Mouse (Mus musculus): Measurements from ENCODE around the gene Iqgap1.

Iqgap1 gene

DNA sequence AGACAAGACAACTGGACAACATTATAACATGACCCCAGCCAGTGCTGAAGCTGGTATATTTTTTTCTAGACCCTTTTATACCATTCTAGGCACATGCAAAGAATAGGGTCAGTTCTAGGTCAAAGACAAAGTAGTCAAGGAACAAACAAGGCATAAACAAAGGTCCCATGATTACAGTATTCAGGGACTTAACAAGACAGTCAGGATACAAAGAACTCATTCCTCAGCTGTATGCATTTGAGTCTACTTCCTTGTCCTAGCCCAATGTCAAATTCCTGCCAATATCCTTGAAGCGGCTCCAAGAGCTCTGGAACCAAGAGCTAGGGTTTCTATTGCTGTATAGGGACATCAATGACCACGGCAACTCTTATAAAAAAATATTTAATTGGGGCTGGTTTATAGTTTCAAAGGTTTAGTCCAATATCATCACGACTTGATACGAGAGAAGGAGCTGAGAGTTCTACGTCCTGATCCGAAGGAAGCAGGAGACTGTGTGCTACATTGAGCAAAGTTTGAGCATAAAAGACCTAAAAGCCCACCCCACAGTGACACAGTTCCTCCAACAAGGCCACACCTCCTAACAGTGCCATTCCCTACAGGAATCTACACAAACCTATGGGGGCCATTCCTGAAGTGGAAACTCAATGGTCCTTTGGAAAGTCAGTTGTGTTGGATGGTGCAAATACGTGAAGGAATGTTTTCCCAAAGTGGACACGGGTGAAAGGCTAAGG lies 18.3 kb upstream of the Iqgap1 start:
- no peak for DNase-seq (ENCODE audit: low read depth)

DNA sequence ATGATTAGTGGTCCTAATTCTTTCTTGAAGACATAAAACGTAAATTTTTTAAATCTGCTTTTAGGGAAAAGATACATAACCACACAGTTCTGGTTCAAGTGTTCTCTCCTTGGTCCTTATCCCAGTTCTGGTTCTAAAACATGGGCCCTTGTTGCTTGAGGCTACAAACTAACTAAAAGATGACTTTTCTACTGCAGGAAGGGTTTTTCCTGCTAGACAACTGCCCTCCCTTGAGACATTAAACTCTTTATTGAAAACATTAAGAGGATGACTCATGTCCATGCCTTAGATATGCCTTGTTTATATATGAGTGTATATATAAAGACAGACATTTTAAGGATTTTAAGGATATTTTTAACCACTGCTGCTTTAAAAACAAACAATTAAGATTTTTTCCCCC lies 17.4 kb upstream of the Iqgap1 start:
- DNase-seq (ENCODE audit: low read depth) = no peak

DNA sequence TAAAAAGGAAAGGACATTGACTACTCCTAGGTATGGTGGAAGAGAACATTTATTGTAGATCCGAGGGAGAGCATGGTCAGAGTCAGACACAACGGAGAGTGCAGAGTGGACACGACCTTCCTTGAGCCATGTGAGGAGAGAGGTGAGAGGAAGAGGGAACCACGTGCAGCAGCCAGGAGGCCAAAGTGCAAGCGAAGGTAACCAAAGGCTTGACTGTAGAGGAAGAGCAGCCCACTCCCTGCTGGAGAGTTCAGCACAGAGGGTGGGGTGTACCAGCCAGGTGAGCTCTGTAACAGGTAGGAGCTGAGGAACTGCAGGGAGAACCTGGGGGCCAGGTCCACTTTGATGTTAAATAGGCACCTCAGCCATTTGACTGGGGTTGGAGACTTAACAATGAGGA lies 16.4 kb upstream of the Iqgap1 start:
- no peak for DNase-seq (ENCODE audit: low read depth)

DNA sequence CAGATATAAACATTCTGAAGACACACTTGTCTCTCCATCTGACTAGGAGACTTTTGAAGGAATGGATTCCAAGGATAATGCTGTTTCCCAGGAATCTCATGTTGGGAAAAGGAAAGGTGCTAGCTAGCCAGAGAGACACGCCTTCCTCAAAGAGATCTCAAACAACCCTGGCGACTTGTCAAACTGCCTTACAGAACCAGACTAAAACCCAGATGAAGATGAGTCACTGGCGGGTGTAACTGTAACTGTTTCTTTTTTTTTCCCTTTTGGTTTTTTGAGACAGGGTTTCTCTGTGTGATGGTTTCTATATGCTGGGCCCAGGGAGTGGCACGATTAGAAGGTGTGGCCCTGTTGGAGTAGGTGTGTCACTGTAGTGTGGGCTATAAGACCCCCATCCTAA lies 15.2 kb upstream of the Iqgap1 start:
- no peak for DNase-seq (ENCODE audit: low read depth)

DNA sequence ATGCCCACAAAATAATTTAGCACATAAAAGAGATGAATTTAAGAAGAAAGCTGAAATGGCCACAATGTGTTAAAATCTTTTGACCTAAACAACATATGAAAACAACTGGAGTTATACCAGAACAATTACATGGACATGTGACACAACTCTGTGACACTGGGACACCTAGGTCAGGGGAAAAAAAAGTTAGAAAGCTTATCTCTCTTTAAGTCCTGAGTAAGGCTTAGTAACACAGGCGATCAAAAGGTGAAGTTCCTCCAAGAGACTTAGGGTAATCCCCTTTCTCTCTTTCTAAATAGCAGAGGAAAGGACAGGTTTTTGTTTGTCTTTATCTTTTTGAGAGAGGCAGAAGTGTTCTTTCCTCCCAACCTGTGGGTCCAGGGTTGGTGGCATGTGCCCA lies 14.5 kb upstream of the Iqgap1 start:
- DNase-seq (ENCODE audit: low read depth) = peak; percentile 52

DNA sequence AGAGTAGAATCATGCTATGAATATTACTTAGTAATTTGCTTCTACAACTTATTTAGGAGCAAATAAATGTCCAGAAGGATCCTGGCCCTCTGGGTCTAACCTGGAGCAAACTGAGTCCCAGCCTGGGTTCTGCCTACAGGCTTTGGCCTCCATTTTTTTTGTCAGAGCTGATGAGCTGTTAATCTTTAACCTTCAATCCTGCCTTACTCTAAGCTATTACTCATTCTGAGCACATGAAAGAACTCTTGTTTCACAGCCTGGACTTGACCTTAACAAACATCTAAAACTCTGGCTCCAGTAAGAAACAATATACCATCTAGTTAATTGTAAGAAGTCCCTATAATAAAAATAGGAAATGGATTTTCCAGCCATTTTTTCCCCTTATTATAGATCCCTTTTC lies 14.0 kb upstream of the Iqgap1 start:
- DNase-seq (ENCODE audit: low read depth) = no peak

DNA sequence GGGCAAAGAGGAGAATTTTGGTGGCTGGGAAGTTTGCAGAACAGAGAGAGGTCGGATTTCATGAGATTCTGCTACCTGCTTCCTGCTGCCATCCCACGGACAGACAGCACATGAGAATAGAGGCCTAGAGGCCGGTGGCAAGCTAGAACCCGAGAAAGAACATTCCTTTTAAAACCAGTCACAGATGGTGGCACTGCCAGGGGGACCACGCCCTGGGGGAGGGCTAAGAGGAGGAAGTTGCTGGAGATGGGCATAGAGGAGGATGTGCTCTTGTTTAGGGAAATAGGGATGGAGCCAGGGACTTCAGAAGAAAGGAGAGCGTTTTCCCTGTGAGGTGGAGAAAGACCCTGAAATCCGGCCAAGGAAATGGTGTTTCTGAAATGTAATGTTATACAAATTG lies 12.5 kb upstream of the Iqgap1 start:
- DNase-seq (ENCODE audit: low read depth) = no peak

DNA sequence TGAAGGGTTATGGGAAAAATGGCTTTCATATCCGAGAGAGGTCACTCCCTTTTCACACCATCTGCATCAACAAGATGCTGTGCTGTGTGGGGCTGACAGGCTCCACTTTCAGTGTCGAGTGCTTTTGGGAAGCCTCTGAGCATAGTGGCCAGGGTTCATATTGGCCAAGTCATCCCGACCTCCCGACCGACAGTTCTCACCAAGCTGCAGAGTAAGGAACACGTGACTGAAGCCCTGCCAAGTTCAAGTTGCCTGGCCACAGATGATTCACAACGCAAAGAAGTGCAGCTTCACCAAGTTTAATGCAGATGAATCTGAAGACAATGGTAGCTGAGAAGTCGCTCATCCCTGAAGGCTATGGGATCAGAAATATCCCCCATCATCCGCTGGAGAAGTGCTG lies 12.0 kb upstream of the Iqgap1 start:
- no peak for DNase-seq (ENCODE audit: low read depth)

DNA sequence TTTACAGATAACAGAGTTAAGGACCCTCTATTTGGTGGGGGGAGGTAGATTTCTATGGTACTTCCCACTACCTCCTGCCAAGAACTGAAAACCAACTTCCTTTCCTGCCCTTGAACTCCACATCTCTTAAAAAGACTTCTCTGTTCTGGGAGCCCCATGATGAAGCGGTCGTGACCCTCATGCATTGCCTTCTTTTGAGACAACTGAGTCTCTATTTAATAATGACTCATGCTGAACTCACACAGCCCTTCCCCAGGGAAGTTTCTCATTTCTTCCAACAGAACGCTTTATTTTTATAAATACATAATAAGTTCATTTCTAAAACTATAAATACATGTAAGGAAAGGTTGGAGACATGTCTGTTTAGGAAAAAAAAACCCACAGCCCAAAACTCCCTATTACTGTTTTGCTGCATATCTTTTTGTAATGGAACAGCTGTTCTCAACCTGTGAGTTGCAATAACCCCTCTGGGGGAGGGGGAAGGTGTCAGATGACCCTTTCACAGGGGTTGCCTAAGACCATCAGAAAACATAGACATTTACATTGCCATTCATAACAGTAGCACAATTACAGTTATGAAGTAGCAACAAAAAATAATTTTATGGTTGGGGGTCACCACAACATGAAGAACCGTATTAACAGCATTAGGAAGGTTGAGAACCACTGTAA lies 10.3 kb upstream of the Iqgap1 start:
- no peak for DNase-seq (ENCODE audit: low read depth)

DNA sequence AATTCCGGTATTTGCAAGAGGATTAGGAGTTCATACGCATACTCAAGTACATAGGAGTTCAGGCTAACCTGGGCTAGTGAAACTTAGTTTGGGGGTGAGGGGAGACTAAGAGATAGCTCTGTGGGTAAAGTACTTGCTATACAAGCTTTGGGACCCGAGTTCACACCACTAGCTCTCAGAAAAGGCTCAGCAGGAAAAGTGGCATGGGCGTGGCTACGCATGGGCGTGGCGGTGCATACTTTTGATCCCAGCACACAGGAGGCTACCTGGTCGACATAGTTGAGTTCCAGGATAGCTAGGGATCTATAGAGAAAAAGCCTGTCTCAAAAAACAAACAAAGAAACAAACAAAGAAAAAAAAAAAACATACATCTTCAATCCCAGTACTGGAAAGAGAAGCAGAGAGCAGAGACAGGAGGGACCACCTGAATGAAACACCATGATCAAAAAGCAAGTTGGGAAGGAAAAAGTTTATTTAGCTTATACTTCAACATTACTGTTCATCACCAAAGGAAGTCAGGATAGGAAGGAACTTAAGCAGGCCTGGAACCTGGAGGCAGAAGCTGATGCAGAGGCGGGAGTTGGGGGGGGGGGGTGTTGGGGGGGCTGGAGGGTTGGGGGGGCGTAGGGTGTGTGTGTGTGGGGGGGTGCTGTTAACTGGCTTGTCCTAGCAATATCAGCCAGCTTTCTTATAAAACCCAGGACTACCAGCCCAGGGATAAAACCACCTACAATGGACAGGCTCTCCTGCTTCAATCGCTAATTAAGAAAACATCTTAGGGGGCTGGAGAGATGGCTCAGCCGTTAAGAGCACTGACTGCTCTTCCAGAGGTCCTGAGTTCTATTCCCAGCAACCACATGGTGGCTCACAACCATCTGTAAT lies 8.1 kb upstream of the Iqgap1 start:
- DNase-seq (ENCODE audit: low read depth) = peak; percentile 36

DNA sequence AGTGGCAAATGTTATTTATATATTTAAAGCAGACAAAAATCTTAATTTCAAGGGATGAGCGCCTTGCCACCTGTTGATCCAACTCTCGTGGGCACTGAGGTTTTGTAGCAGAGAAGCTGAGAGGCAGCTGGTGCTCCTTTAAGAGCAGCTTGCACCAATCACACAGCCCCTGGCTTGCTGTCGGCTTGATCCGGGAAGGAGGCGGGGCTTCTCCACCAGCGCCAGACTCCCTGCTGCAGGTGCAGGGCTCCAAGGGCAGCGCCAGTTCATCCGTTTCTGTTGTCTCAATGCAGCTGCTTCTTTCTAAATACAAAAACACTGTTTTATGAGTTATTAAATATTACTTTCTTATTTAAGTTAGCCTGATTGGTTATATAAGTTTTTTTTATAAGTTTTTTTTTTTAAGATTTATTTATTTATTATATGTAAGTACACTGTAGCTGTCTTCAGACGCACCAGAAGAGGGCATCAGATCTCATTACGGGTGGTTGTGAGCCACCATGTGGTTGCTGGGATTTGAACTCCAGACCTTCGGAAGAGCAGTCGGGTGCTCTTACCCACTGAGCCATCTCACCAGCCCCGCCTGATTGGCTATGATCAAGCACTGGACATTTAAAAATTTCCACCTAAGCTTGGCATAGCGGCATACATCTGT lies 7.3 kb upstream of the Iqgap1 start:
- DNase-seq (ENCODE audit: low read depth) = peak; percentile 84

DNA sequence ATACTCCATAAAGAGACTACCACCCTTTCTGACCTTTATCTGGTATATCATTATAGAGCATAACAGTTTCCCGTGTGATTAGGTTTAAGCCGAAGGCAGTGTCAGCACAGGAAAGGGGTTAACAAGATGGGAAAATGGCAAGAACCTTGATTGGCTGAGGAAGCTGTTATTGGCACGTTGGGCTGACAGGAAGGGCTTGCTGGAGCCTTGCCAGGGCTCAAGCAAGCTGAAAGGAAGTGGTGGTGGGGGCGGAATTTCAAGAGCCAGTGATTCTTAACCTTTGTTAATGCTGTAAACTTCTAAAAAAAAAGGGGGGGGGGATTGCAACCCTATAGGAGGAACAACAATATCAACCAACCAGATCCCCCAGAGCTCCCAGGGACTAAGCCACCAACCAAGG lies 6.4 kb upstream of the Iqgap1 start:
- DNase-seq (ENCODE audit: low read depth) = peak; percentile 88

DNA sequence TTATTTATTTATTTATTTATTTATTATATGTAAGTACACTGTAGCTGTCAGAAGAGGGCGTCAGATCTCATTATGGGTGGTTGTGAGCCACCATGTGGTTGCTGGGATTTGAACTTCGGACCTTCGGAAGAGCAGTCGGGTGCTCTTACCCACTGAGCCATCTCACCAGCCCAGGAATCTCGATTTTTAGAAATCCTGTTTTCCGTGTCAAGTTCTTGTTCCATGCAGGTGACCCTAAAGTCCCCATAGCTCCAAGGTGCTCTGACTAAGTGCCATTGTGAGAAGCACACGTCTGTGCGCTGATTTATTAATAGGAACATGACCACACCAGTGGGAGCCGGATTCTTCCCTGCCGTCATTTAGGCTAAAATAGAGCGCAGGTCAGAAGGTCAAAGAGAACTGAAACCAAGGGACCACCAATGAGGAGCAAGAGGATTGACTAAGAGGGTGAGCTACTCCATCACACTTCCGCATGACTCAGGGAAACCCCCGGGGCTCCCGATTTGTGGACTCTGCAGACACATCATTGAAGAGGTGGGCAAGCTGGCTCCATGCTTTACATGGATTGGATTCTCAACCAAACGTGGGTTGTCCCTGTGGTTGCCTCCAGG lies 4.5 kb upstream of the Iqgap1 start:
- no peak for DNase-seq (ENCODE audit: low read depth)

DNA sequence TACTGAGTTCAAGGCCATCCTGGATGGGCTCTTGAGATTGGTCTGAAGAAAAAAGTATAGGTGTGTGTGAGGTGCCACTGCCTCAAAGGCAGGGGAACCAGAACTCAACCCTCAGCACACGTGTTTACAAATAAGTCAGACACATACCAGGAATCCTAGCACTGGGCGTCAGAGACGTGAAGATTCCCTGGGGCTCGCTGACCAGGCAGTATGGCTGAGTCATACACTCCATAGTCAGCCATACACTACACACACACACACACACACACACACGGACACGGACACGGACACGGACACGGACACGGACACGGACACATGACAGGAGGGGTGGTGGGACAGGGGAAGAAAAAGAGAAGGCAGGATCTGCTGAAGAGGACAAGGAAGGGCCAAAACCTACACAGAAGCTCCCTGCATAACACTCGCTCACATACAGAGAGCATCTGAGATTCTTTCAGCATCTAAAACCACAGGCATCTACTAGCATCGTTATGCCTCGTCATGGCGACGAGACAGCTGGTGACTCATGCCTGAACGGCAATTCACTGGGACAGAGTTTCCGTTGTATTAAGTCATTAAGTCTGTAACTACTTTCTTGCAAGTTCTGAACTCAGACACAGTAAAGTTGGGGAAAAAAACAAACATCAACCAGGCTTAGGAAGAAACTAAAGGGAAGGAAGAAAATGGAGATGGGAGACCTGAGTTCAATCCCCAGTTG lies 2.5 kb upstream of the Iqgap1 start:
- DNase-seq (ENCODE audit: low read depth) = peak; percentile 78

DNA sequence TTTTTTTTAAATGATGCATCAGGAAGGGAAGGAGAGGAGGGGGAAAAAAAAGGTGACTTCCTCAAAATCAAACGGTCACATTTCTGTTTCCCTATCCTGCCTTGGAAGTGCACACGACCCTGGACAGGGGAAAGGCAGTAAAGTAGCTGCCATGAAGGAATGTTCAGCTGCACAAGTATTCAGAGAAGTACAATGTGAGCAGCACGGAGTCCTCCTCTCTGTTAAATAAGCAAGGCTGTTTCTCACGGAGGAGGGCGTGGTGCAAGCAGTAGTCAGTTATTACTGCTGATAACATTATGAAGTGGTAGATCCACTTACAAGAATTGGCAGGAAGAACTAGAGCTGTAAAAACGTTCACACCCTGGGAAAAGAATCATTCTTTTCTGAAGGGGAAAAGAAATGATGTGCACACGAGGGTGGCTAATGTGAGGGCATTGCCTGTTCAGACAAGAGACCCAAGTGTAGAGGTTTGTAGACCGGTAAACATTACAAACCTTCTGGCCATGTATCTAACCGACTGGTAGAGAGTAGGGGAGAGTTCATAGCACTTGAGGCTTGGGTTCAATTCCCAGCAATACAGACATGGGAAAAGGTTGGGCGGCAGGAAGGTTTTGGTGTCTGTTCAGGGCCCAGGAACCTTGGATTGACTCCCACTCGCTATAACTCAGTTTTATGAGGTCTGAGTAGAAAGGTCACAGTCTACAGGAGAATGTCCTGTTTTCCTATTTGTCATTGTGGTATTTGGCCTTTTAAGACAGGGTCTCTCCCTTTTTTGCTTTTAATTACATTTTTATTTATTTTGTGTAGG lies 1.7 kb downstream of the Iqgap1 start:
- DNase-seq (ENCODE audit: low read depth) = no peak

DNA sequence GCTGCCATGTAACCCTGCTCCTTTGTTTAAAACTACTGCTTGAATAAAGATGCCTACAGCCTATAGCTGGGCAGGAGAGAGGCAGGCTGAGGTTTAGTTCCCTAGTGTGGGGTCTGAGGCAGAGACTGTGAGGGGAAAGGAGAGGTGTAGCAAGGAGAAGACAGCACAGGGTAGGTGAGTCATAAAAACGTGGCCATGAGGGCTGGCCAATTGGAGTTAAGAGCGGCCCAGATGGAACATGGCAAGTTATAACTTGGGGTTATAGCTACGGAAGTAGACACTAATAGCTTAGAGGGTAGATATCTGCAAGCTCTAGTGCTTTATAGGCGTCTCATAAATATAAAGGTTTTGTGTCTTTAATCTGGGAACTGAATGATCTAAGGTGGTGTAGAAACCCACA lies 2.5 kb downstream of the Iqgap1 start:
- no peak for DNase-seq (ENCODE audit: low read depth)

DNA sequence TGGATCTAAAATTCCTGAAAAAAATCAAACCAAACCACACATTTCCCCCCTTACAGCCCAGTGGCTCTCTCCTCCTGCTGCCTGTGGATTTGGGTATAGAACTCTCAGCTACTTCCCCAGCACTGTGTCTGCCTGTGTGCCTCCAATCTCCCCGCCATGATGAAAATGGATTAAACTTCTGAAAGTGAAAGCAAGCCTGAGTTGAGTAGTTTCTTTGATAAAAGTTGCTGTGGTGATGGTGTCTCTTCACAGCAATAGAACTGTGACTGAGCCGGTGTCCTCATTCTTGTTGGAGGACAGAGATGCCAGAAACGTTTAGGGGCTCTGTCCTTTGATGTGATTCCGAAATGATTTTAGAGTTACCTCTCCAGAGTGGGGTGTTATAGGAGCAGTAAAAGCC lies 4.9 kb downstream of the Iqgap1 start:
- peak; percentile 49 for DNase-seq (ENCODE audit: low read depth)

DNA sequence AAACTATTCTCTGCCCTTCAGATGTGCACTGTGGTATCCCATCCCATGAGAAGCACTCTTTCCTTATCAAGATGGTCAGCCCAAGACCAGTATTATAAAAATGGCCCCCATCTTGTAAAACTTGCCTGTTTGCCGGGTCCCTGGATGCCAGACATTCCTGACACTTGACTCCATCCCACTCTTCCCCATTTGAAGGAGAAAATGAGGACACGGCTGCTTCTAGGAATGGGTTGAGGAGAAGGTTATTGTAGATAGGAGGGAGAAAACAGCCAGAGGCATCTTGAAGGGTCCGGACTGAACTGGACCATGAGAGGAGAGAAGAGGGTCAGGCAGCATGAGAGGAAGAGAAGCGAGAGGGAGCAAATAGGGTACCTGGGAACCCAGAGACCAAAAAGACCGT lies 9.1 kb downstream of the Iqgap1 start:
- DNase-seq (ENCODE audit: low read depth) = no peak

DNA sequence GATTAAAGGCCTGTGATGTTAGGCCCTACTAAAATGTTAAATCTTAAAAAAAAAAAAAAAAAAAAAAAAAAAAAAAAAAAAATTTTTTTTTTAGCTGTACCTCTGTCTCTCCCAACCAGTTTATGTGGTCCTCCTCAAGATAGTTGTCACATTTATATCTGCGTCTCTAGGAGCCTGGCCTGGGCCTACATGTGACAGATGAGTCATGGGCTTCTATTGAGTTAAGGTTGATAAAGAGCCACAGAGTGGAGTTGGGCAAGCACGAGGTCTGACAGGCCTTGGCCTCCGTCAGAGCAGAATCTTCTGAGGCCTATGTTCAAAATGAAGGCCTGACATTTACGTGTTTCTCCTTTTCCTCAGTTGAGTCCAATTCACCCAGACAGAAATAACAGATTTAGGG lies 12.4 kb downstream of the Iqgap1 start:
- DNase-seq (ENCODE audit: low read depth) = no peak

DNA sequence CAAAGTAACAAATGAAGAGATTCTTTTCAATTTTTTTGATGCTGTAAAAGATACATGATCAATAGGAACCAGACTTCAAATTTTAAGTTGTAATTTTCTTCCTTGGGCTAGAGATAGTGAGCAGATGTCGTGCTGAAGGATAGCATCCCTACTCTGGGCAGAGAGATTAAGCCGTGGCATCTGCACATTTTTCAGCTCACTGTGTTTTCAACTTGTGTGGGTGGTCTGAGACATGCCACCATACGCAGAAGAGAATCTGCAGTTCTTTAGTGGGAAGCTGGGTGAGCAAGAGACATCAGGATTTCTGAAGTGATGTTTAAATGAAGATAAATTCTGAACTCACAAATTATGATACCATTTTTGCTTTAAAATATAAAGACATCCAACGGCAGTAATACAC lies 19.4 kb downstream of the Iqgap1 start:
- DNase-seq (ENCODE audit: low read depth) = no peak

All from naive thymus-derived CD4-positive, alpha-beta T cell, adult 2 months (primary cell).